Mouse (Mus musculus): ENCODE data around the gene Agr2.

Gene Agr2

GRCm38 (mm10) chr12:36027171-36027570 lies 34.5 kb downstream of the Agr2 start:
- DNase-seq (ENCODE audit: low spot score) = no peak

- no peak for DNase-seq (ENCODE audit: low spot score)
Measured at GRCm38 (mm10) chr12:36028968-36029645, 36.4 kb downstream of the Agr2 start.

GRCm38 (mm10) chr12:36029687-36030086 lies 37.0 kb downstream of the Agr2 start:
- DNase-seq (ENCODE audit: low spot score) = no peak

- DNase-seq (ENCODE audit: low spot score) = no peak
Measured at GRCm38 (mm10) chr12:36030660-36031363, 38.1 kb downstream of the Agr2 start.

- DNase-seq (ENCODE audit: low spot score) = no peak
Measured at GRCm38 (mm10) chr12:36032419-36032818, 39.7 kb downstream of the Agr2 start.

GRCm38 (mm10) chr12:36035501-36035900 lies 42.8 kb downstream of the Agr2 start:
- DNase-seq (ENCODE audit: low spot score) = no peak

GRCm38 (mm10) chr12:36036121-36036520 lies 43.4 kb downstream of the Agr2 start:
- DNase-seq (ENCODE audit: low spot score) = no peak

GRCm38 (mm10) chr12:36036776-36037175 lies 44.1 kb downstream of the Agr2 start:
- DNase-seq (ENCODE audit: low spot score) = no peak

GRCm38 (mm10) chr12:36039541-36040084 lies 46.9 kb downstream of the Agr2 start:
- DNase-seq (ENCODE audit: low spot score) = no peak

GRCm38 (mm10) chr12:36040571-36041280 lies 48.0 kb downstream of the Agr2 start:
- DNase-seq (ENCODE audit: low spot score) = no peak

GRCm38 (mm10) chr12:36041281-36041589 lies 48.5 kb downstream of the Agr2 start:
- DNase-seq (ENCODE audit: low spot score) = no peak

- peak; percentile 31 for DNase-seq (ENCODE audit: low spot score)
Measured at GRCm38 (mm10) chr12:36041703-36042347, 49.1 kb downstream of the Agr2 start.

- peak; percentile 73 for DNase-seq (ENCODE audit: low spot score)
Measured at GRCm38 (mm10) chr12:36042348-36042778, 49.7 kb downstream of the Agr2 start, which contains the start of gene Tspan13. TSS of gene Tspan13 (minus strand) at chr12:36042500.

- DNase-seq (ENCODE audit: low spot score) = no peak
Measured at GRCm38 (mm10) chr12:36044691-36045090, 52.0 kb downstream of the Agr2 start.

GRCm38 (mm10) chr12:36046196-36046595 lies 53.5 kb downstream of the Agr2 start:
- DNase-seq (ENCODE audit: low spot score) = no peak

GRCm38 (mm10) chr12:36047593-36047992 lies 54.9 kb downstream of the Agr2 start:
- no peak for DNase-seq (ENCODE audit: low spot score)

- DNase-seq (ENCODE audit: low spot score) = no peak
Measured at GRCm38 (mm10) chr12:36050276-36050675, 57.6 kb downstream of the Agr2 start.

All from urinary bladder, postnatal 25 days (tissue).